Mouse (Mus musculus) right cerebral cortex, postnatal 10 days (tissue): Measurements from ENCODE around the gene Gm14288.
"Not testable (repeated sequence)": the region's sequence is repeated elsewhere in the genome, so short reads cannot be mapped to it uniquely, and the experiment has no call there.

Experiments
- DNase-seq, 2 experiments: peaks; one replicate each; pipeline ENCODE4 v3.0.0; 2021; ENCODE audit warnings: low spot score in 2 of 2

The Gm14288 gene

DNA sequence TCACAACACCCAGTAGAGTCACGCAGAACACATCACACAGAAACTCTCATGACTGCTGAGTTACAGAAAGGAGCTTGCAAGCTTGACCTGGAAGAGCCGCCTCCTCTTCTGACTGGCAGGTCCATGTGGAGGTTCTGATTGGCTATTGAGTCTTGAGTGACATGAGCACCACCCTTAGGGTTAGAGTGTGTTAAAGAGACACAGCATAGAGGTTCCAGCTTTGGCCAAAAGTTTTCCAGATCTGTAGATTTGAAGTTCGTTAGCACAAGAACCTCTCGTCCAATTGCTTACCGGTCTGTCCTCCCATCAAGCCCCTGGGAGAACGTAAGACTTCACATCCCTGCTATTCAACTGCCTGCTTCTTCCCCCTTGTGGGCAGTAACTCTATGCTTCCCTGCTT, at the start of gene Gm14288:
TSS of gene Gm14288 (minus strand) at position 101 of the 400 bp plus-strand sequence.
- not testable (repeated sequence) for DNase-seq

- not testable (repeated sequence) for DNase-seq
Measured at GRCm38 (mm10) chr2:175741237-175741636, 59.7 kb downstream of the Gm14288 start, which contains the start of gene Gm2007. Gene Gm2007 (plus strand): TSS chr2:175741537.
